Mouse (Mus musculus): ENCODE results near the gene Frk.
"Not testable (repeated sequence)": the region's sequence is repeated elsewhere in the genome, so short reads cannot be mapped to it uniquely, and the experiment has no call there.

The Frk gene

GRCm38 (mm10) chr10:34618490-34618889 is 135.3 kb downstream of the Frk start:
- no peak for DNase-seq

- not testable (repeated sequence) for DNase-seq
These were observed 137.3 kb downstream of the Frk start for GRCm38 (mm10) chr10:34620540-34620939.

- DNase-seq: no peak
These were observed 155.0 kb downstream of the Frk start for GRCm38 (mm10) chr10:34638245-34638644.
